Mouse (Mus musculus) thymus, adult 2 months (tissue): ENCODE measurements around the gene Gm49366. TPM values are rescaled to one million over a fixed set of nuclear protein-coding genes. Genes with fewer than 3 reads are reported as not detected.
"Not testable (repeated sequence)": the region's sequence is repeated elsewhere in the genome, so short reads cannot be mapped to it uniquely, and the experiment has no call there.

ENCODE experiments used
- DNase-seq: peaks from one replicate; pipeline ENCODE4 v3.0.0; 2021
- H3K27ac ChIP-seq: fragments of 200-500 bp; 2 replicates; pipeline ENCODE4 v1.5.1; 2012; ENCODE audit warnings: low read length, control low read depth; ENCODE audit not compliant: control insufficient read depth, insufficient read depth
- H3K27me3 ChIP-seq: fragments of 200-500 bp; 2 replicates; pipeline ENCODE4 v1.6.1; 2012; ENCODE audit warnings: mild to moderate bottlenecking, low read length, moderate library complexity, mixed read lengths; ENCODE audit not compliant: control insufficient read depth, insufficient read depth
- H3K36me3 ChIP-seq: fragments of 200-500 bp; 2 replicates; pipeline ENCODE4 v1.6.1; 2012; ENCODE audit warnings: mild to moderate bottlenecking, low read length, moderate library complexity; ENCODE audit not compliant: control insufficient read depth, insufficient read depth
- H3K4me1 ChIP-seq: fragments of 200-500 bp; replicated peaks from 2 replicates; pipeline ENCODE4 v1.6.1; 2012; ENCODE audit warnings: low read length; ENCODE audit not compliant: control insufficient read depth, insufficient read depth
- H3K4me3 ChIP-seq: fragments of 200-500 bp; 2 replicates; pipeline ENCODE4 v1.5.1; 2012; ENCODE audit warnings: mild to moderate bottlenecking, low read length, control low read depth, moderate library complexity; ENCODE audit not compliant: control insufficient read depth, insufficient read depth
- CTCF ChIP-seq: fragments of 200-500 bp; IDR thresholded peaks from 2 replicates; pipeline ENCODE4 v1.5.1; 2012; ENCODE audit warnings: mild to moderate bottlenecking, control low read depth, low read length, moderate library complexity, borderline replicate concordance; ENCODE audit not compliant: control insufficient read depth, poor library complexity, insufficient read depth; ENCODE audit errors: extremely low read depth
- POLR2A ChIP-seq: fragments of 200-500 bp; IDR thresholded peaks from 2 replicates; pipeline ENCODE4 v1.6.1; 2012; ENCODE audit warnings: mild to moderate bottlenecking, low read length, control low read depth, moderate library complexity; ENCODE audit not compliant: control insufficient read depth, poor library complexity, insufficient read depth; ENCODE audit errors: extremely low read depth
- WGBS: fragments of 180-500 bp; shearing (Covaris S2); methylation state at CpG from one replicate; pipeline ENCODE4 v1.1.7; 2018; 5-methylcytosine and 5-hydroxymethylcytosine counted together
- polyA plus RNA-seq: library from polyadenylated mRNA; depleted of rRNA; stranded (reverse); fragments of >200 nt; gene quantifications from 2 replicates; pipeline ENCODE4 v1.2.3, GENCODE M21; 2012

Gene Gm49366
- polyA plus RNA-seq, 1 experiment, result not detected

DNA sequence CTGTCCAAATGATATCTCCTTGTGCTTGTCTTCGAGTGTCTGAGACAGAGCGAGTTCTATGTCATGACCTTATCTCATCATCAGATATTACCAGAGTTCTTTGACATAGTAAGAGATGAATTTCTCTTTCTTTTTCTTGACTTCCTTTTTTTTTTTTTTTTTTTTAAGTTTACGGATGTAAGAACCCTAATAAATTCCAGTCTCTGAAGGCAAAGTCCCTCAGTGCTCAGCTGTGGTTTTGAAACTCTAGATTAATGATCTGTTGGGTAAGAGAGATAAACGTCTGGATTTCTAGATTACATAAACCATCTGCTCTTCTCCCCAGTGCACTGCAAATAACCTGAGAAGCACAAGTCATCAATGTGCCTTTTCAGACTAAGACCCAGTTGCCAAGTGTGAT is 4.6 kb upstream of the Gm49366 start:
- no peak overlapping the region for H3K4me3 ChIP-seq
- H3K36me3 ChIP-seq, result no peaks in the 10 kb centered on the region
- 5% methylated on average over 4 of the region's 4 CpGs for WGBS
- H3K27ac ChIP-seq, result no peak overlapping the region
- no peaks in the 10 kb centered on the region for H3K27me3 ChIP-seq
- H3K4me1 ChIP-seq, result peaks cover 3% of the 10 kb centered on the region; the same call in 1 of the 2 replicates
- DNase-seq, result no peak
- TF ChIP-seq POLR2A, result no peak
- no peak for TF ChIP-seq CTCF

DNA sequence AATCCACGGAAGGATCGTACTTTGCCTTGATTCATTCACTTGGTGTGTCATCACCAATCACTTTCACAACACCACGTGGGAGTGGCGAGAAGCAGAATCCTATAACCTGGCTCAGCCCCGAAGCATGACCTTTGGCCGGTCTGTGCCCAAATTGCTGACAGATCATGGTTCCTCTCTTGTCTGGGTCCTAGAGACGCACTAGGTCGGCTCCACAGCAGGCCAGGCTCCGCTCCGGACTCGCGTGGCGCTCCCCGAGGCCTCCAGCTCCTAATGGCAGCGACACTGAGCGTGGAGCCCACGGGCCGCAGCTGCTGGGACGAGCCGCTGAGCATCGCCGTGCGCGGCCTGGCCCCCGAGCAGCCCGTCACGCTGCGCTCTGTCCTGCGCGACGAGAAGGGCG is 494 bp upstream of the Gm49366 start, which contains the start of gene Acot4:
Gene Acot4, plus strand, starts transcription at position 139 of the 400 bp plus-strand sequence.
- not testable (repeated sequence) for DNase-seq, H3K27ac ChIP-seq, H3K4me1 ChIP-seq, H3K36me3 ChIP-seq, H3K27me3 ChIP-seq
- peak within 1 kb of the TSS; percentile 44 for H3K4me3 ChIP-seq
- WGBS, result 33% methylated on average over 32 of the region's 32 CpGs

DNA sequence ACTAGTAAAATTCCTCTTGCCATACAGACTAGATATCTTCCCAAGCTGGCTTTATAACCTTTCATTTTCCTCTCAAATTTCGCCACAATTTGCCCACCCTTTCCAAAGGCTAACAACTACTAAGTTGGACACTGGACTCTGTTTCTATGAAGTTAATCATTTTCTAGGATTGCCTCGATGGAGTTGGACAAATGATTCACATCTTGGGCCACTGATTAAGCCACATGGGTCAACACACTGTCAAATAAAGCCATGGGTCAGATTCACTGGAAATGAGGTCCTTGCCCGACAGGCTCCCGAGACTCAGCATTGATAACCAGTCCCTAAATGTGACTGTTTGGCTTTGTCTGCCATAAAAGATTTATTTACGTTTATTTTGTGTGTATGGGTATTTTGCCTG is 3.5 kb downstream of the Gm49366 start:
- WGBS, result 92% methylated on average over 5 of the region's 5 CpGs
- H3K27me3 ChIP-seq, result no peaks in the 10 kb centered on the region
- peaks cover 3% of the 10 kb centered on the region; the same call in 1 of the 2 replicates for H3K4me1 ChIP-seq
- no peak for DNase-seq
- no peak overlapping the region for H3K27ac ChIP-seq
- TF ChIP-seq CTCF (no peak), POLR2A (no peak)
- no peaks in the 10 kb centered on the region for H3K36me3 ChIP-seq
- H3K4me3 ChIP-seq, result no peak overlapping the region

DNA sequence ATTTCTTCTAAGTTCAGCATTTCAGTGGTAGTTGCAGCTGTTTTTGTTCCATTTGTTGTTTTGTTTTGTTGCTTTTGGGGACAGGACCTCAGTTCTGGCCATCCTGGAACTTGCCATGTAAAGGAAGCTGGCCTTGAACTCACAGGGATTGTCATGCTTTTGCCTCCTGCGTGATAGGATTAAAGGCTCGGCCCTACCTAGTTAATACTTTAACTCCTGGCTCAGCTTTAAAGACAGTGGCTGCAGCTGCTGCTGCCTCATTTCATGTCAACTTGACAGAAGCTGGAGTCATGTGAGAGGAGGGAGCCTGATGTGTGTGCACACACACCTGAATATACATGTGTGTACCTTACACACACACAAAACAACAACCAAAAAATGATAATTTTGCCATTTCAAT is 5.3 kb downstream of the Gm49366 start:
- H3K27ac ChIP-seq, result no peak overlapping the region
- TF ChIP-seq POLR2A (no peak), CTCF (no peak)

GRCm38 (mm10) chr12:84046906-84047305 is 8.2 kb downstream of the Gm49366 start:
- no peaks in the 10 kb centered on the region for H3K36me3 ChIP-seq
- WGBS, result 100% methylated on average over 1 of the region's 1 CpGs

More for the DNA sequence above, 5.3 kb downstream of the Gm49366 start:
- 95% methylated on average over 2 of the region's 2 CpGs for WGBS
- Histone ChIP-seq H3K4me1 (no peaks in the 10 kb centered on the region), H3K4me3 (no peak overlapping the region), H3K36me3 (no peaks in the 10 kb centered on the region), H3K27me3 (no peaks in the 10 kb centered on the region)
- DNase-seq, result no peak

DNA sequence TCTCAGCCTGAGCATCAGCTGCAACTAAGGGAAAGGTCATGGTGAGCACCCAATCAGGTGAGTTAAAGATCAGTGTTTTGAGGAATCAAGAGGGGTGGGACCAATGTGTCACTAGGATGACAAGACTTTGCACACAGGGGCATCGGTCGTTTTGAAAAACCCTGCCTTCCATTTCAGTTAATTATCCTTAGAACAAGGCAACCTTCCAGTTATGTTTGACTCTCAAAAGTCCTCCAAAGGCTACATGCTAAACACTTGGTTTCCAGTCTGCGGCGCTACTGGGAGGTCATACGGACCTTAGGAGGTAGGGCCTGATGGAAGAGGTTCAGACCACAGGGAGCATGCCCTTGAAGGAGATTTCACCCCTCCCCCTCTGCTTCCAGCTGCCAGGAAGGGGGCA is 12.0 kb downstream of the Gm49366 start:
- not testable (repeated sequence) for H3K27ac ChIP-seq, DNase-seq, H3K4me1 ChIP-seq, H3K36me3 ChIP-seq, H3K4me3 ChIP-seq, H3K27me3 ChIP-seq
- 89% methylated on average over 5 of the region's 5 CpGs for WGBS

More at GRCm38 (mm10) chr12:84046906-84047305, 8.2 kb downstream of the Gm49366 start:
- TF ChIP-seq CTCF (no peak), POLR2A (no peak)
- H3K4me3 ChIP-seq, result no peak overlapping the region
- H3K27me3 ChIP-seq, result no peaks in the 10 kb centered on the region
- no peak overlapping the region for H3K27ac ChIP-seq
- DNase-seq, result no peak
- H3K4me1 ChIP-seq, result no peaks in the 10 kb centered on the region

DNA sequence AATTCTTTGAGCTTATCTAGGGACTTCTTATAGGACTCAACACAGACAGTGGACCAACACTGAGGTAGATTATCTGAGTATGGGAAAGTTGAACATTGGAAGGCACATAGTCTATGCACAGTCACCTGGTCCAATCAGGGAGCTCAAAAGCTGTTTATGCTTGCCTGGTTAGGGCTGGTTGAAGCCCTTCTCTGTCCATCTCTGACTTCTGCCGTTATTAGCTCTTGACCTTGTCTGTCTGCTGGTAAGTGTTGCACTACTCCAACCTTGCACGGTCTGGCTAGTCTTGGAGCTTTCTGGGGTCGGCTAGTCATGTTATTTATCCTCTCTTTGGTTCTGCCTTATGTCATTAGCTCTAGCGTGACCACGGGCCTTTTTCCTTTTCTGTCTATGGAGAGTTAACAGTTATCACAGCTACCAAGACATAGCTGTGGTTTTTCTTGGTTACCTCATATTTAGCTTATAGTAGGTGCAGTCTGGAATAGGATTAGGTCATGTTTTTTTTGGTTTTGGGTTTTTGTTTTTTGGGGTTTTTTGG is 13.3 kb downstream of the Gm49366 start, which contains the start of gene Acot3:
Gene Acot3, plus strand, starts transcription at position 208 of the 538 bp plus-strand sequence.
- no peak for TF ChIP-seq POLR2A
- no peak for TF ChIP-seq CTCF
- Histone ChIP-seq H3K27me3 (peaks cover 3% of the 10 kb centered on the region; the same call in 1 of the 2 replicates), H3K4me3 (no peak within 1 kb of the TSS), H3K4me1 (no peaks in the 10 kb centered on the region; the same call in 1 of the 2 replicates), H3K27ac (no peak within 1 kb of the TSS), H3K36me3 (no peaks in the 10 kb centered on the region)
- WGBS, result 52% methylated on average over 5 of the region's 5 CpGs
- no peak for DNase-seq
